Mouse (Mus musculus) limb, embryonic 10.5 days (tissue): ENCODE data around the gene Wnt5a. TPM values are rescaled to one million over a fixed set of nuclear protein-coding genes. Genes with fewer than 3 reads are reported as not detected.

Experiments used
- DNase-seq: peaks from one replicate; pipeline ENCODE4 v3.0.0-alpha.2; 2017; ENCODE audit warnings: low spot score
- H3K27ac ChIP-seq: fragments of 300-500 bp; sonication (generic); 2 replicates; pipeline ENCODE4 v1.5.1; 2016; ENCODE audit warnings: mild to moderate bottlenecking
- H3K27me3 ChIP-seq: fragments of 300-500 bp; sonication (generic); 2 replicates; pipeline ENCODE4 v1.6.1; 2016; ENCODE audit warnings: low read depth, mild to moderate bottlenecking; ENCODE audit not compliant: poor library complexity, severe bottlenecking
- H3K36me3 ChIP-seq: fragments of 300-500 bp; sonication (generic); 2 replicates; pipeline ENCODE4 v1.6.1; 2016; ENCODE audit warnings: mild to moderate bottlenecking, moderate library complexity
- H3K4me1 ChIP-seq: fragments of 300-500 bp; sonication (generic); 2 replicates; pipeline ENCODE4 v1.6.1; 2016
- H3K4me3 ChIP-seq: fragments of 300-500 bp; sonication (generic); 2 replicates; pipeline ENCODE4 v1.5.1; 2016; ENCODE audit warnings: mild to moderate bottlenecking, moderate library complexity
- H3K9me3 ChIP-seq: fragments of 300-500 bp; sonication (generic); replicated peaks from 2 replicates; pipeline ENCODE4 v1.6.1; 2016; ENCODE audit warnings: mild to moderate bottlenecking
- WGBS: fragments of 180-500 bp; shearing (Covaris S2); methylation state at CpG from one replicate; pipeline ENCODE4 v1.1.7; 2016; 5-methylcytosine and 5-hydroxymethylcytosine counted together
- polyA plus RNA-seq: library from polyadenylated mRNA; unstranded; fragments of >200 nt; fragmentation: Nextera tagmentation; extraction: Ambion mirVana; gene quantifications from 2 replicates; pipeline ENCODE4 v1.2.1, GENCODE M21; 2016

Gene Wnt5a
- polyA plus RNA-seq: 64.8 and 91.9 TPM in 2 replicates

GRCm38 (mm10) chr14:28504101-28505050 is at the start of gene Wnt5a:
Wnt5a (plus strand) TSS chr14:28504750.
- Histone ChIP-seq H3K27me3 (peaks cover 22% of the 10 kb centered on the region), H3K4me3 (peak within 1 kb of the TSS; percentile 91), H3K9me3 (no peaks in the 10 kb centered on the region), H3K36me3 (peaks cover 9% of the 10 kb centered on the region), H3K27ac (peak within 1 kb of the TSS; percentile 99), H3K4me1 (peaks cover 58% of the 10 kb centered on the region)
- 1% methylated on average over 53 of the region's 53 CpGs for WGBS
- DNase-seq: peak; percentile 84

- Histone ChIP-seq H3K4me3 (no peak overlapping the region), H3K4me1 (peaks cover 32% of the 10 kb centered on the region), H3K27ac (no peak overlapping the region), H3K36me3 (no peaks in the 10 kb centered on the region), H3K9me3 (no peaks in the 10 kb centered on the region), H3K27me3 (0 out of 2 replicates have a peak, but pooled peaks cover 21% of the 10 kb centered on the region)
- 75% methylated on average over 7 of the region's 7 CpGs for WGBS
- DNase-seq: no peak
Observed at GRCm38 (mm10) chr14:28456372-28457076, 48.0 kb upstream of the Wnt5a start.

- Histone ChIP-seq H3K27ac (no peak overlapping the region), H3K4me3 (no peak overlapping the region), H3K27me3 (0 out of 2 replicates have a peak, but pooled peaks cover 21% of the 10 kb centered on the region), H3K9me3 (no peaks in the 10 kb centered on the region), H3K4me1 (peaks cover 24% of the 10 kb centered on the region), H3K36me3 (no peaks in the 10 kb centered on the region)
- DNase-seq: no peak
- 75% methylated on average over 3 of the region's 3 CpGs for WGBS
Observed at GRCm38 (mm10) chr14:28457428-28457827, 47.1 kb upstream of the Wnt5a start.

GRCm38 (mm10) chr14:28467956-28468355 is 36.6 kb upstream of the Wnt5a start:
- H3K4me1 ChIP-seq: peaks cover 82% of the 10 kb centered on the region
- H3K27ac ChIP-seq: peak overlapping the region; percentile 83
- WGBS: 76% methylated on average over 5 of the region's 5 CpGs

GRCm38 (mm10) chr14:28469696-28470095 is 34.9 kb upstream of the Wnt5a start:
- H3K9me3 ChIP-seq: no peaks in the 10 kb centered on the region
- no peaks in the 10 kb centered on the region for H3K36me3 ChIP-seq
- 0 out of 2 replicates have a peak, but pooled peaks cover 4% of the 10 kb centered on the region for H3K27me3 ChIP-seq
- H3K4me3 ChIP-seq: peak overlapping the region; percentile 17; the same call in 1 of the 2 replicates
- peak overlapping the region; percentile 70 for H3K27ac ChIP-seq
- H3K4me1 ChIP-seq: peaks cover 76% of the 10 kb centered on the region
- WGBS: 9% methylated on average over 4 of the region's 4 CpGs
- DNase-seq: peak; percentile 62

More at GRCm38 (mm10) chr14:28467956-28468355, 36.6 kb upstream of the Wnt5a start:
- H3K9me3 ChIP-seq: no peaks in the 10 kb centered on the region
- DNase-seq: no peak
- 0 out of 2 replicates have a peak, but pooled peaks cover under 1% of the 10 kb centered on the region for H3K27me3 ChIP-seq
- H3K4me3 ChIP-seq: no peak overlapping the region
- H3K36me3 ChIP-seq: no peaks in the 10 kb centered on the region

- Histone ChIP-seq H3K36me3 (no peaks in the 10 kb centered on the region), H3K4me3 (no peak overlapping the region), H3K27ac (peak overlapping the region; percentile 67; the same call in 1 of the 2 replicates), H3K9me3 (no peaks in the 10 kb centered on the region), H3K27me3 (0 out of 2 replicates have a peak, but pooled peaks cover 4% of the 10 kb centered on the region), H3K4me1 (peaks cover 76% of the 10 kb centered on the region)
- DNase-seq: peak; percentile 56
- 24% methylated on average over 6 of the region's 6 CpGs for WGBS
Observed at GRCm38 (mm10) chr14:28470212-28470611, 34.3 kb upstream of the Wnt5a start.

GRCm38 (mm10) chr14:28475012-28475411 is 29.5 kb upstream of the Wnt5a start:
- DNase-seq: no peak
- peaks cover 40% of the 10 kb centered on the region for H3K4me1 ChIP-seq
- WGBS: 33% methylated on average over 3 of the region's 3 CpGs

GRCm38 (mm10) chr14:28475421-28475820 is 29.1 kb upstream of the Wnt5a start:
- no peaks in the 10 kb centered on the region for H3K9me3 ChIP-seq
- 29% methylated on average over 7 of the region's 7 CpGs for WGBS
- no peak overlapping the region; the same call in 1 of the 2 replicates for H3K27ac ChIP-seq
- H3K4me1 ChIP-seq: peaks cover 37% of the 10 kb centered on the region
- no peaks in the 10 kb centered on the region for H3K36me3 ChIP-seq
- no peak for DNase-seq
- H3K27me3 ChIP-seq: peaks cover 28% of the 10 kb centered on the region; the same call in 1 of the 2 replicates
- H3K4me3 ChIP-seq: no peak overlapping the region

More at GRCm38 (mm10) chr14:28475012-28475411, 29.5 kb upstream of the Wnt5a start:
- H3K9me3 ChIP-seq: no peaks in the 10 kb centered on the region
- H3K27me3 ChIP-seq: peaks cover 26% of the 10 kb centered on the region; the same call in 1 of the 2 replicates
- H3K27ac ChIP-seq: no peak overlapping the region
- no peak overlapping the region for H3K4me3 ChIP-seq
- no peaks in the 10 kb centered on the region for H3K36me3 ChIP-seq

- 81% methylated on average over 3 of the region's 3 CpGs for WGBS
- Histone ChIP-seq H3K4me1 (peaks cover 25% of the 10 kb centered on the region), H3K36me3 (no peaks in the 10 kb centered on the region), H3K27ac (no peak overlapping the region), H3K4me3 (no peak overlapping the region), H3K9me3 (no peaks in the 10 kb centered on the region), H3K27me3 (peaks cover 28% of the 10 kb centered on the region; the same call in 1 of the 2 replicates)
- DNase-seq: no peak
Observed at GRCm38 (mm10) chr14:28476746-28477145, 27.8 kb upstream of the Wnt5a start.

- H3K27ac ChIP-seq: no peak overlapping the region
- DNase-seq: no peak
- no peaks in the 10 kb centered on the region for H3K9me3 ChIP-seq
- 84% methylated on average over 1 of the region's 1 CpGs for WGBS
- peaks cover 13% of the 10 kb centered on the region; the same call in 1 of the 2 replicates for H3K4me1 ChIP-seq
- no peaks in the 10 kb centered on the region for H3K36me3 ChIP-seq
- H3K4me3 ChIP-seq: no peak overlapping the region
- peaks cover 20% of the 10 kb centered on the region; the same call in 1 of the 2 replicates for H3K27me3 ChIP-seq
Observed at GRCm38 (mm10) chr14:28480866-28481265, 23.7 kb upstream of the Wnt5a start.

GRCm38 (mm10) chr14:28493806-28494205 is 10.7 kb upstream of the Wnt5a start:
- Histone ChIP-seq H3K27ac (no peak overlapping the region), H3K36me3 (no peaks in the 10 kb centered on the region), H3K27me3 (0 out of 2 replicates have a peak, but pooled peaks cover 3% of the 10 kb centered on the region), H3K4me1 (no peaks in the 10 kb centered on the region), H3K9me3 (no peaks in the 10 kb centered on the region), H3K4me3 (no peak overlapping the region)
- WGBS: 90% methylated on average over 4 of the region's 4 CpGs
- no peak for DNase-seq

GRCm38 (mm10) chr14:28494273-28494672 is 10.3 kb upstream of the Wnt5a start:
- no peaks in the 10 kb centered on the region for H3K4me1 ChIP-seq
- H3K9me3 ChIP-seq: no peaks in the 10 kb centered on the region
- H3K27me3 ChIP-seq: 0 out of 2 replicates have a peak, but pooled peaks cover 4% of the 10 kb centered on the region
- no peak for DNase-seq
- H3K36me3 ChIP-seq: no peaks in the 10 kb centered on the region
- H3K27ac ChIP-seq: no peak overlapping the region
- no peak overlapping the region for H3K4me3 ChIP-seq
- WGBS: 91% methylated on average over 5 of the region's 5 CpGs
